Mouse (Mus musculus): ENCODE data around the gene Nsmf.

The Nsmf gene

GRCm38 (mm10) chr2:25054221-25055067, at the start of gene Nsmf:
Nsmf (plus strand) TSS chr2:25054355.
- peak; percentile 83 for DNase-seq

GRCm38 (mm10) chr2:25006767-25007166, 47.4 kb upstream of the Nsmf start:
- no peak for DNase-seq

- DNase-seq = no peak
These were observed 45.9 kb upstream of the Nsmf start for GRCm38 (mm10) chr2:25008250-25008649.

GRCm38 (mm10) chr2:25022678-25023077, 31.5 kb upstream of the Nsmf start:
- DNase-seq = no peak

- no peak for DNase-seq
These were observed 29.0 kb upstream of the Nsmf start for GRCm38 (mm10) chr2:25025109-25025508.

GRCm38 (mm10) chr2:25034994-25035393, 19.2 kb upstream of the Nsmf start:
- no peak for DNase-seq

GRCm38 (mm10) chr2:25040089-25040488, 14.1 kb upstream of the Nsmf start:
- no peak for DNase-seq

- DNase-seq = no peak
These were observed 3.2 kb upstream of the Nsmf start for GRCm38 (mm10) chr2:25050921-25051320.

GRCm38 (mm10) chr2:25051450-25051849, 2.7 kb upstream of the Nsmf start:
- DNase-seq = peak; percentile 34

GRCm38 (mm10) chr2:25053101-25053500, 1.1 kb upstream of the Nsmf start:
- DNase-seq = no peak

- no peak for DNase-seq
These were observed 882 bp downstream of the Nsmf start for GRCm38 (mm10) chr2:25055068-25055405.

GRCm38 (mm10) chr2:25055409-25056155, 1.4 kb downstream of the Nsmf start:
- no peak for DNase-seq

- no peak for DNase-seq
These were observed 4.8 kb downstream of the Nsmf start for GRCm38 (mm10) chr2:25058926-25059325.

- DNase-seq = no peak
These were observed 9.4 kb downstream of the Nsmf start for GRCm38 (mm10) chr2:25063523-25063922.

GRCm38 (mm10) chr2:25064285-25064684, 10.1 kb downstream of the Nsmf start:
- DNase-seq = no peak

GRCm38 (mm10) chr2:25065537-25065936, 11.4 kb downstream of the Nsmf start:
- DNase-seq = no peak

- no peak for DNase-seq
These were observed 12.4 kb downstream of the Nsmf start for GRCm38 (mm10) chr2:25066552-25066951.

- no peak for DNase-seq
These were observed 15.4 kb downstream of the Nsmf start for GRCm38 (mm10) chr2:25069537-25069936.

- DNase-seq = no peak
These were observed 18.2 kb downstream of the Nsmf start for GRCm38 (mm10) chr2:25072398-25072797.

GRCm38 (mm10) chr2:25075506-25075905, 21.4 kb downstream of the Nsmf start:
- peak; percentile 86 for DNase-seq

GRCm38 (mm10) chr2:25078967-25079366, 24.8 kb downstream of the Nsmf start:
- peak; percentile 87 for DNase-seq

GRCm38 (mm10) chr2:25080076-25080475, 25.9 kb downstream of the Nsmf start, which contains the start of gene Entpd8:
Entpd8 (plus strand) TSS chr2:25080304.
- DNase-seq = peak; percentile 90

- no peak for DNase-seq
These were observed 29.5 kb downstream of the Nsmf start for GRCm38 (mm10) chr2:25083697-25084096.

- no peak for DNase-seq
These were observed 31.4 kb downstream of the Nsmf start for GRCm38 (mm10) chr2:25085571-25085970.

All from kidney, adult 11 months (tissue).